Mouse (Mus musculus): ENCODE results near the gene Ccdc34.

DNA sequence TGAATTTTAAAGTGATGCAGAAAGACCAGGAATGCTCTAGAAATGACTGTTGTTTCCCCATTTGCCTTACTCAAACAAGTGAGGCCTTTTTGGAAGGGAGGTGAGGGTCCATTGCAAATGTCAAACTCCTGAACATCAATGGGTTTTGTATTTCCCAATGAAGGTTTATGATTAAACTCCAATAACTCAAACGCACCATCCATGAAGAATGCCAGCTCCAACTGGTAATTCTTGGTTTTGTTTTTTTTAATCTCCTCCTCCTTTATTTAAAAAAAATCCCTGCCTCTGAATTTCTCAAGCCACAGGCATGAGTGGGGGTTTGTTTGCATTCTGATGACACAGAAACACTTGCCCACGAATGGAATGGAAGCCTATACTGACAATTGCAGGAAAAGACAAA, 178.9 kb downstream of the Ccdc34 start:
- TF ChIP-seq E2F4 (IDR thresholded peaks at IDR 0.05; ENCODE audit: insufficient read depth) (no peak), USF1 (IDR thresholded peaks at IDR 0.05; ENCODE audit: low read depth) (no peak), POLR2A (IDR thresholded peaks at IDR 0.05; ENCODE audit: insufficient read length, low read depth) (no peak), MAX (IDR thresholded peaks at IDR 0.05; ENCODE audit: low read depth) (no peak), MYOD1 (IDR thresholded peaks at IDR 0.05; ENCODE audit: control insufficient read depth in 1 of 3, insufficient read length in 2 of 3, low read depth in 2 of 3) (no peak)

All from myocyte (in vitro differentiated cells).